Comparison of ENCODE assay signal across 15 mouse cellular contexts in genomic region chr2:126769431-126770181, GRCm38 (mm10). TPM values are rescaled to one million over a fixed set of nuclear protein-coding genes. Genes with fewer than 3 reads are reported as not detected.
DNase-seq lines count a peak whose midpoint lies in the region; ATAC-seq lines count a peak whose summit lies in the region.
"Had no signal": no experiment of that assay in that cellular context is flagged by ENCODE, and none has a peak within 500 bp of the region (broad histone marks: within the 10 kb centered on the region; RNA-seq: fewer than 3 reads in every experiment).

No protein-coding gene starts in this region.

- peak; percentile 21 for DNase-seq in adrenal gland, postnatal 14 days
- no peak for DNase-seq in adrenal gland, postnatal 4 days (ENCODE audit: low spot score in 2 of 2)
- peak; percentile 19 for DNase-seq in heart, postnatal 4 days
- DNase-seq in heart, adult 18-20 months: no peak
- DNase-seq in Muller cell, postnatal 12 days (ENCODE audit: inconsistent ontology term): peak; percentile 46
- no peak for DNase-seq in gastrocnemius, adult 8-10 months (ENCODE audit: low spot score in 2 of 2)
- DNase-seq: B cell, adult 2 months; cerebellum, adult 8-10 months; gastrocnemius, postnatal 10 days; thymus, postnatal 14 days had no signal

- 0 out of 2 replicates have a peak, but pooled peaks have one; percentile 51 for ATAC-seq in megakaryocyte progenitor cell, adult 5-6 weeks (replicated peaks; ENCODE audit: poor library complexity)
- ATAC-seq: hindbrain, embryonic 16.5 days; intestine, embryonic 16.5 days had no signal

RNA-seq across cellular contexts. Expression of gene Usp50, which starts 13.7 kb away (rescaled TPM):
- not detected in 2 replicates for total RNA-seq in adrenal gland, postnatal 14 days (2021)
- total RNA-seq in adrenal gland, postnatal 4 days (2021): not detected
- not detected for total RNA-seq in heart, postnatal 4 days (2021)
- not detected for total RNA-seq in heart, adult 18-20 months (2021)
- 0.24 and 0.54 TPM in 2 replicates for total RNA-seq in megakaryocyte progenitor cell, adult 5-6 weeks (2015)
- 0.12 and 0.14 TPM in 2 replicates for total RNA-seq in megakaryocyte progenitor cell, adult 5-6 weeks (2017)
- not detected for total RNA-seq in gastrocnemius, adult 8-10 months (2022)
- total RNA-seq: adrenal gland, postnatal 36 days; gastrocnemius, postnatal 10 days; heart, postnatal 25 days had no signal

Comparison
In these comparisons a context has a peak if more than half of its experiments do, and no peak if none do; other contexts are left out.
1. DNase-seq: peak in adrenal gland, postnatal 14 days (single experiment), heart, postnatal 4 days (single experiment) and Muller cell, postnatal 12 days (single experiment); none in adrenal gland, postnatal 4 days (0 of 2), heart, adult 18-20 months (0 of 2) and gastrocnemius, adult 8-10 months (0 of 2).